Mouse (Mus musculus): Measurements from ENCODE around the gene Ankrd65.

Gene Ankrd65

GRCm38 (mm10) chr4:155847591-155848352 is 57.5 kb downstream of the Ankrd65 start:
- no peak for DNase-seq (ENCODE audit: low spot score)

- DNase-seq (ENCODE audit: low spot score) = no peak
These were observed 58.3 kb downstream of the Ankrd65 start for GRCm38 (mm10) chr4:155848434-155849095.
